Comparison of ENCODE assay signal across 8 mouse cellular contexts in the genomic region with DNA sequence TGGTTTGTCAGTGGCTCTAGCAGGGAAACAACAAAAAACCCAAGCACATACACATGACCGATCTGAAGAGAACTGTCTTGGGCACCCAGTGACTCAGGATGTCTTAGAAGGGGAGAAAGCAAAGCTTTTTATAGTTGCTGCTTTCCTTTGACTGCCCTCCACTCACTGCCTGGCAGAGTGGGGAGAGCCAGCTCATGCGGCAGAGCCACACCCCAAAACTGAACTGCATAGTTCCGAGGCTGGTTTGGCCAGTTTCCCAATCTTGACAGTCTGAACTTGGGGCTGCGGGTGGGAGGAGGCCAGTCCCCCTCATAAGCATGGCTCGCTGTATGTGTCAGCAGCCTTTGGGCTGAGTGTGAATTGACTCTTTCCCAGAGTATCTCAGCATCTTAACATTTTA. TPM values are rescaled to one million over a fixed set of nuclear protein-coding genes. Genes with fewer than 3 reads are reported as not detected.
DNase-seq lines count a peak whose midpoint lies in the region; ATAC-seq lines count a peak whose summit lies in the region.

No protein-coding gene starts in this region.

- ATAC-seq in forebrain, embryonic 12.5 days (ENCODE audit: low FRiP score): no peak
- ATAC-seq in intestine, embryonic 15.5 days: peak; percentile 82
- ATAC-seq in midbrain, embryonic 16.5 days: peak; percentile 38; the same call in 1 of the 2 replicates

- no peaks in the 10 kb centered on the region; the same call in 1 of the 2 replicates for H3K4me1 ChIP-seq in forebrain, embryonic 12.5 days
- no peaks in the 10 kb centered on the region for H3K4me1 ChIP-seq in forebrain, embryonic 10.5 days
- peaks cover 15% of the 10 kb centered on the region for H3K4me1 ChIP-seq in intestine, embryonic 15.5 days (replicated peaks)
- H3K4me1 ChIP-seq in midbrain, embryonic 16.5 days (ENCODE audit: control insufficient read depth, insufficient read depth, low read length): peaks cover 2% of the 10 kb centered on the region; the same call in 1 of the 2 replicates

- H3K27me3 ChIP-seq in forebrain, embryonic 12.5 days: no peaks in the 10 kb centered on the region
- no peaks in the 10 kb centered on the region for H3K27me3 ChIP-seq in forebrain, embryonic 10.5 days (ENCODE audit: poor library complexity, severe bottlenecking)
- no peaks in the 10 kb centered on the region for H3K27me3 ChIP-seq in intestine, embryonic 15.5 days (replicated peaks)
- H3K27me3 ChIP-seq in midbrain, embryonic 16.5 days (ENCODE audit: control insufficient read depth, insufficient read depth, low read depth, low read length): no peaks in the 10 kb centered on the region

- no peak for DNase-seq in forebrain, embryonic 10.5 days (ENCODE audit: extremely low spot score, low spot score)
- DNase-seq in ovary, postnatal 14 days (ENCODE audit: low spot score): peak; percentile 18
- no peak for DNase-seq in ovary, adult 18-20 months (ENCODE audit: low spot score)
- DNase-seq in gastrocnemius, postnatal 36 days: no peak
- DNase-seq in left cerebral cortex, adult 8-10 months (ENCODE audit: low spot score in 2 of 2): no peak

- no peak overlapping the region for H3K9ac ChIP-seq in forebrain, embryonic 12.5 days
- no peak overlapping the region for H3K9ac ChIP-seq in intestine, embryonic 15.5 days
- no peak overlapping the region for H3K9ac ChIP-seq in midbrain, embryonic 16.5 days (ENCODE audit: low read depth, low read length)

- peak overlapping the region; percentile 43; the same call in 1 of the 2 replicates for H3K27ac ChIP-seq in forebrain, embryonic 12.5 days
- H3K27ac ChIP-seq in forebrain, embryonic 10.5 days: no peak overlapping the region
- peak overlapping the region; percentile 37 for H3K27ac ChIP-seq in intestine, embryonic 15.5 days
- H3K27ac ChIP-seq in midbrain, embryonic 16.5 days (ENCODE audit: low read length): peak overlapping the region; percentile 36; the same call in 1 of the 2 replicates

- peaks cover 50% of the 10 kb centered on the region for H3K36me3 ChIP-seq in forebrain, embryonic 12.5 days (replicated peaks)
- peaks cover 53% of the 10 kb centered on the region for H3K36me3 ChIP-seq in forebrain, embryonic 10.5 days (replicated peaks)
- peaks cover 8% of the 10 kb centered on the region; the same call in 1 of the 2 replicates for H3K36me3 ChIP-seq in intestine, embryonic 15.5 days
- peaks cover 20% of the 10 kb centered on the region for H3K36me3 ChIP-seq in midbrain, embryonic 16.5 days (ENCODE audit: control insufficient read depth, insufficient read depth, low read length)

- no peak overlapping the region for H3K4me3 ChIP-seq in forebrain, embryonic 12.5 days (replicated peaks)
- H3K4me3 ChIP-seq in forebrain, embryonic 10.5 days: no peak overlapping the region
- H3K4me3 ChIP-seq in intestine, embryonic 15.5 days (replicated peaks): no peak overlapping the region
- H3K4me3 ChIP-seq in midbrain, embryonic 16.5 days (ENCODE audit: low read depth, low read length): no peak overlapping the region

- intact Hi-C loops in gastrocnemius, postnatal 36 days (cut with DNase I): no loop called here

- 75% methylated on average over 5 of the region's 5 CpGs for WGBS in forebrain, embryonic 12.5 days
- WGBS in forebrain, embryonic 10.5 days: 78% methylated on average over 5 of the region's 5 CpGs
- 29% methylated on average over 5 of the region's 5 CpGs for WGBS in intestine, embryonic 15.5 days
- WGBS in midbrain, embryonic 16.5 days: 66% methylated on average over 5 of the region's 5 CpGs

- no peak overlapping the region for H3K4me2 ChIP-seq in forebrain, embryonic 12.5 days
- no peak overlapping the region for H3K4me2 ChIP-seq in intestine, embryonic 15.5 days (replicated peaks)
- no peak overlapping the region for H3K4me2 ChIP-seq in midbrain, embryonic 16.5 days (ENCODE audit: low read length)

- no peaks in the 10 kb centered on the region for H3K9me3 ChIP-seq in forebrain, embryonic 12.5 days
- no peaks in the 10 kb centered on the region for H3K9me3 ChIP-seq in forebrain, embryonic 10.5 days
- H3K9me3 ChIP-seq in intestine, embryonic 15.5 days: no peaks in the 10 kb centered on the region
- no peaks in the 10 kb centered on the region; the same call in 1 of the 2 replicates for H3K9me3 ChIP-seq in midbrain, embryonic 16.5 days (replicated peaks; ENCODE audit: control insufficient read depth, low read length, poor library complexity, severe bottlenecking)

RNA-seq across cellular contexts. Expression of a gene that starts 11.7 kb away (rescaled TPM):
- polyA plus RNA-seq in forebrain, embryonic 12.5 days (2016; fragmentation: Nextera tagmentation; extraction: Ambion mirVana): 1,646 and 1,801 TPM in 2 replicates
- 1,249 and 1,251 TPM in 2 replicates for polyA plus RNA-seq in forebrain, embryonic 10.5 days (2016; fragmentation: Nextera tagmentation; extraction: Ambion mirVana)
- 2,249 and 2,526 TPM in 2 replicates for polyA plus RNA-seq in intestine, embryonic 15.5 days (2015; fragmentation: Nextera tagmentation; extraction: Ambion mirVana)
- polyA plus RNA-seq in midbrain, embryonic 16.5 days (2015; fragmentation: Nextera tagmentation; extraction: Ambion mirVana): 2,757 and 3,016 TPM in 2 replicates
- 100 to 1,000 TPM; 484 to 513 TPM for total RNA-seq in gastrocnemius, postnatal 36 days (2021)
- total RNA-seq in left cerebral cortex, adult 8-10 months (2022): 1,000 to 10,000 TPM; 2,052 to 2,216 (median 2,103) TPM

RNA-seq across cellular contexts. Expression of a gene that starts 51.5 kb away (rescaled TPM):
- polyA plus RNA-seq in forebrain, embryonic 12.5 days (2016; fragmentation: Nextera tagmentation; extraction: Ambion mirVana): 14.9 and 16.8 TPM in 2 replicates
- 12.9 and 15.5 TPM in 2 replicates for polyA plus RNA-seq in forebrain, embryonic 10.5 days (2016; fragmentation: Nextera tagmentation; extraction: Ambion mirVana)
- polyA plus RNA-seq in intestine, embryonic 15.5 days (2015; fragmentation: Nextera tagmentation; extraction: Ambion mirVana): 10.2 and 12.1 TPM in 2 replicates
- polyA plus RNA-seq in midbrain, embryonic 16.5 days (2015; fragmentation: Nextera tagmentation; extraction: Ambion mirVana): 11.7 and 12.7 TPM in 2 replicates
- 1 to 10 TPM; 6.8 to 9.3 TPM for total RNA-seq in gastrocnemius, postnatal 36 days (2021)
- 10 to 100 TPM; 18.0 to 21.0 (median 19.7) TPM for total RNA-seq in left cerebral cortex, adult 8-10 months (2022)
